ENCODE assay signal across 8 mouse cellular contexts in genomic region chr2:132578059-132578458, GRCm38 (mm10). TPM values are rescaled to one million over a fixed set of nuclear protein-coding genes. Genes with fewer than 3 reads are reported as not detected.
DNase-seq lines count a peak whose midpoint lies in the region; ATAC-seq lines count a peak whose summit lies in the region.

No protein-coding gene starts in this region.

- H3K27me3 ChIP-seq in heart, embryonic 14.5 days (ENCODE audit: control insufficient read depth, insufficient read depth, low read length): no peaks in the 10 kb centered on the region
- no peaks in the 10 kb centered on the region for H3K27me3 ChIP-seq in liver, embryonic 13.5 days
- H3K27me3 ChIP-seq in stomach, embryonic 16.5 days (ENCODE audit: control insufficient read depth, insufficient read depth, low read length): no peaks in the 10 kb centered on the region

- H3K27ac ChIP-seq in heart, embryonic 14.5 days (replicated peaks in 1 of 2; ENCODE audit: control insufficient read depth in 1 of 2, insufficient read depth in 1 of 2, low read depth in 2 of 2, low read length in 2 of 2): peak overlapping the region; percentile 97
- H3K27ac ChIP-seq in liver, embryonic 13.5 days: peak overlapping the region; percentile 99
- peak overlapping the region; percentile 98 for H3K27ac ChIP-seq in stomach, embryonic 16.5 days (ENCODE audit: low read length)

- ATAC-seq in erythroid progenitor cell, adult 5-6 weeks (replicated peaks; ENCODE audit: low FRiP score, poor library complexity, severe bottlenecking): peak; percentile 81
- ATAC-seq in heart, embryonic 14.5 days (ENCODE audit: insufficient number of reproducible peaks, insufficient read depth, low FRiP score, low read depth): peak; percentile 96
- peak; percentile 95 for ATAC-seq in liver, embryonic 13.5 days (ENCODE audit: low read depth)
- ATAC-seq in stomach, embryonic 16.5 days (ENCODE audit: insufficient read depth, low FRiP score): peak; percentile 97

- H3K4me3 ChIP-seq in heart, embryonic 14.5 days (ENCODE audit: control insufficient read depth in 1 of 2, insufficient read depth in 1 of 2, low read depth in 1 of 2, low read length in 2 of 2): peak overlapping the region; percentile 79 to 100
- peak overlapping the region; percentile 91 for H3K4me3 ChIP-seq in liver, embryonic 13.5 days (replicated peaks)
- peak overlapping the region; percentile 90 for H3K4me3 ChIP-seq in stomach, embryonic 16.5 days (replicated peaks; ENCODE audit: low read length)

- WGBS in heart, embryonic 14.5 days: 2% methylated on average over 32 of the region's 38 CpGs
- under 1% methylated on average over 38 of the region's 38 CpGs for WGBS in liver, embryonic 13.5 days (ENCODE audit: insufficient replicate concordance)
- under 1% methylated on average over 38 of the region's 38 CpGs for WGBS in stomach, embryonic 16.5 days

- DNase-seq in CD4-positive helper T cell, adult 2 months (ENCODE audit: low read depth, low spot score): peak; percentile 96
- DNase-seq in brain, embryonic 18.5 days (ENCODE audit: low read depth, low spot score): peak; percentile 84
- peak; percentile 98 for DNase-seq in kidney, postnatal 14 days
- peak; percentile 97 for DNase-seq in liver, embryonic 13.5 days
- DNase-seq in neural tube, embryonic 10.5 days (ENCODE audit: extremely low spot score, low spot score): peak; percentile 95

- no peaks in the 10 kb centered on the region for H3K36me3 ChIP-seq in heart, embryonic 14.5 days (ENCODE audit: control insufficient read depth, insufficient read depth, low read length)
- no peaks in the 10 kb centered on the region for H3K36me3 ChIP-seq in liver, embryonic 13.5 days
- no peaks in the 10 kb centered on the region for H3K36me3 ChIP-seq in stomach, embryonic 16.5 days (ENCODE audit: control insufficient read depth, insufficient read depth, low read length)

- H3K9ac ChIP-seq in heart, embryonic 14.5 days (ENCODE audit: low read length): peak overlapping the region; percentile 91
- peak overlapping the region; percentile 99 for H3K9ac ChIP-seq in liver, embryonic 13.5 days
- H3K9ac ChIP-seq in stomach, embryonic 16.5 days (ENCODE audit: low read length): peak overlapping the region; percentile 96

- H3K9me3 ChIP-seq in heart, embryonic 14.5 days (ENCODE audit: control insufficient read depth, low read length): no peaks in the 10 kb centered on the region
- H3K9me3 ChIP-seq in liver, embryonic 13.5 days (replicated peaks): no peaks in the 10 kb centered on the region
- no peaks in the 10 kb centered on the region for H3K9me3 ChIP-seq in stomach, embryonic 16.5 days (replicated peaks; ENCODE audit: control insufficient read depth, low read length)

- peak overlapping the region; percentile 90 for H3K4me2 ChIP-seq in heart, embryonic 14.5 days (ENCODE audit: low read length)
- peak overlapping the region; percentile 78 for H3K4me2 ChIP-seq in liver, embryonic 13.5 days
- peak overlapping the region; percentile 69 for H3K4me2 ChIP-seq in stomach, embryonic 16.5 days (ENCODE audit: low read depth, low read length)

- peaks cover 8 to 42% of the 10 kb centered on the region in 2 experiments for H3K4me1 ChIP-seq in heart, embryonic 14.5 days (ENCODE audit: control insufficient read depth in 2 of 2, insufficient read depth in 2 of 2, low read length in 2 of 2)
- peaks cover 45% of the 10 kb centered on the region for H3K4me1 ChIP-seq in liver, embryonic 13.5 days (replicated peaks)
- H3K4me1 ChIP-seq in stomach, embryonic 16.5 days (ENCODE audit: control insufficient read depth, insufficient read depth, low read length): peaks cover 12% of the 10 kb centered on the region

RNA-seq across cellular contexts. Expression of gene Gpcpd1, which starts 9.5 kb away (rescaled TPM):
- total RNA-seq in erythroid progenitor cell, adult 5-6 weeks (2015; ENCODE audit: low replicate concordance): 249 and 306 TPM in 2 replicates
- total RNA-seq in erythroid progenitor cell, adult 5-6 weeks (2017; ENCODE audit: low replicate concordance): 276 and 286 TPM in 2 replicates
- polyA plus RNA-seq in heart, embryonic 14.5 days (2014; fragmentation: Nextera tagmentation; extraction: Ambion mirVana): 34.1 and 37.4 TPM in 2 replicates
- 64.5 and 67.6 TPM in 2 replicates for polyA plus RNA-seq in liver, embryonic 13.5 days (2015; fragmentation: Nextera tagmentation; extraction: Ambion mirVana)
- polyA plus RNA-seq in stomach, embryonic 16.5 days (2015; fragmentation: Nextera tagmentation; extraction: Ambion mirVana): 27.6 and 30.3 TPM in 2 replicates

Comparison
In these comparisons a context has a peak if more than half of its experiments do, and no peak if none do; other contexts are left out.
1. Peak in every context shown above with its lines: DNase-seq, ATAC-seq, H3K4me3 ChIP-seq and H3K27ac ChIP-seq.